Comparison of ENCODE assay signal across 21 mouse cellular contexts in the genomic region with DNA sequence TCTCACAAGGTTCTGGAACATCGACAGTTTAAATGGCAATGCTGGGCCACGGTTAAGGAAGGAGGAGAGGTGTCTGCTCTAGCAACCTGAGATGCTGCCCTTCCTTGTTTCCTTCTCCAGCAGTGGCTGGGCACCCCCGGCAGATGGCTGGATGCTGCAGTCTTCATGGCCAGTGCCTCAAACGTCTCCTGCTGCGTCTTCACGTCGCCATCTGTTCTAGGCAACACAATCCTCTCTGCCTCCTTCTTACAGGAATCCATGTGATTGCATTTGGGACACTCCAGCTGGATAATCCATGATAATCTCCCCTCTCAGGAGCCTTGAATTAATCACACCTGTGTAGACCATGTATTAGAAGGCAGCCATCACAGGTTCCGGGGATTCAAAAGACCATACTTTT. TPM values are rescaled to one million over a fixed set of nuclear protein-coding genes. Genes with fewer than 3 reads are reported as not detected.
DNase-seq lines count a peak whose midpoint lies in the region; ATAC-seq lines count a peak whose summit lies in the region.
"Had no signal": no experiment of that assay in that cellular context is flagged by ENCODE, and none has a peak within 500 bp of the region (broad histone marks: within the 10 kb centered on the region; RNA-seq: fewer than 3 reads in every experiment).

No protein-coding gene starts in this region.

- peak; percentile 89 for DNase-seq in brain, adult 2 months (ENCODE audit: low read depth, low spot score)
- DNase-seq in cerebellum, adult 9-10 months: peak; percentile 81
- DNase-seq in retina, embryonic 14.5 days (ENCODE audit: low spot score): peak; percentile 29
- no peak for DNase-seq in gastrocnemius, adult 8-10 months (ENCODE audit: low spot score in 2 of 2)
- DNase-seq in kidney, postnatal 4 days: no peak
- DNase-seq in spleen, postnatal 36 days (ENCODE audit: low spot score in 2 of 2): no peak
- DNase-seq: adrenal gland, adult 2 months; B cell, adult 2 months; gastrocnemius, postnatal 14 days; heart, adult 11 months; kidney, adult 9 months; kidney, postnatal 14 days; lung, embryonic 14.5 days; midbrain, embryonic 14.5 days; right cerebral cortex, adult 18-20 months had no signal

- peak; percentile 56 for ATAC-seq in cerebellum, adult (ENCODE audit: insufficient number of reproducible peaks, low FRiP score, low TSS enrichment)
- ATAC-seq: forebrain, embryonic 14.5 days; hindbrain, embryonic 16.5 days; intestine, embryonic 16.5 days had no signal

RNA-seq across cellular contexts. Expression of a gene that starts 4.9 kb away (rescaled TPM):
- total RNA-seq in gastrocnemius, adult 8-10 months (2022): under 1 TPM; 0.13 to 0.19 (median 0.15) TPM
- total RNA-seq: hematopoietic stem cell, adult 5-6 weeks; MEL had no signal

Comparison
In these comparisons a context has a peak if more than half of its experiments do, and no peak if none do; other contexts are left out.
1. DNase-seq: peak in brain, adult 2 months (single experiment), cerebellum, adult 9-10 months (single experiment) and retina, embryonic 14.5 days (single experiment); none in gastrocnemius, adult 8-10 months (0 of 2), kidney, postnatal 4 days (0 of 2) and spleen, postnatal 36 days (0 of 2).